Mouse (Mus musculus) MEL-GATA-1-ER (cell line): ENCODE results near the gene Itga8.
A peak's percentile ranks its signal among the peaks of the same experiment; 100 is the strongest.

Source experiments
- DNase-seq: peaks from one replicate; pipeline ENCODE4 v3.0.0-alpha.2; 2012; ENCODE audit warnings: low read depth; ENCODE audit errors: extremely low read depth

The Itga8 gene

GRCm38 (mm10) chr2:12092203-12092984, 209.3 kb downstream of the Itga8 start:
- DNase-seq = no peak

DNA sequence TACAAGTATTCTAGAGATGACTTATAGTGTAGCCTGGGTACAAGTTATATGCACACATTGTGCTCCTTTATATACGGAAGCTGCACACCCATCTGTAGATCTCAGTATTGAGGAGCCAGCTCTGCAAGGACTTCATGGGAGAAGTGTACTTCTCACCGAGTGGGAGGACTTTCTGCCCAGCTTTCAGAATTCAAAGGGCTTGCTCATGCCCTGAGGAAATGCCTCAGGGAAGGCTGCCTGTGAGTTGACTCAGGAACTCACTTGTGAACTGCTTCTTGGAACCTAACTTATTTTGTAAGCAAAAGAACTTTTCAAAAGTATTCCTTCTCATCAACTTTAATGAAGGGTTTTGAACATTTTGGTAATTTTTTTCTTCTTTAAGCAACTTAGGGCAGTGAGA, 210.7 kb downstream of the Itga8 start:
- DNase-seq = no peak

- DNase-seq = peak; percentile 2
Observed at GRCm38 (mm10) chr2:12085492-12085891, 216.2 kb downstream of the Itga8 start.

GRCm38 (mm10) chr2:12084341-12084740, 217.4 kb downstream of the Itga8 start:
- no peak for DNase-seq

GRCm38 (mm10) chr2:12077266-12077891, 224.3 kb downstream of the Itga8 start:
- no peak for DNase-seq

GRCm38 (mm10) chr2:12065669-12066399, 235.9 kb downstream of the Itga8 start:
- no peak for DNase-seq

DNA sequence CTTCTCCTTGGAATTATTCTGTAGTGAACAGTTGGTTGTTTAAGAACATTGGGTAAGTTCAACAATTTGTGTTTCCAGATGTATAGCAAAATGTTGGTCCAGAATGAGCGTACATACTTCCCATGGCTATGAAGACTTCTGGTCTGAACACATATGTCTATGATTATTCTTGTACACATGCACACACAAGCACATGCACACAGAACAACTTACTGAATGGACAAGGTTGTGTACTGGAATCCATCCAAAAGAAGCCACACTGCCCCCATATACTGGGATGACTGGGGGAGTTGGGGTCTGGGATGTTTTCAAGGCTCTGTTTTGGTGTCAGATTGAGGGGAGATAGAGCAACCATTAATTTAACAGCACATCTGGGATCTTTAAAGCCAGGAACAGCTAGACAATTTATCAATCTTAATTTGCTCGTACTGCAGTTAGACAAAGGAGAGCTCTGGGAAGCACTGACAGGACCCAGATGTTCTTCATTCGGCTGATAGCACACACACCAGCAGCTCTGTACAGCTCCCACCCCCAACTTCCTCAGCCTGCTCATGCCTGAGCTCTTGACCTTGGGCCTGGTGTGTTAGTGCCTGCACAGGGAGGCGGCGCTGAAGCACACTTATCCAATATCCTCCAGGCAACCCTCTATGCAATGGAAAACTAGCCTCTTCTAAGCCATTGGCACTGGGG, 241.5 kb downstream of the Itga8 start:
- DNase-seq = no peak
